Mouse (Mus musculus) embryonic facial prominence, embryonic 14.5 days (tissue): ENCODE measurements around the gene Zdhhc18. TPM values are rescaled to one million over a fixed set of nuclear protein-coding genes. Genes with fewer than 3 reads are reported as not detected.
A peak's percentile ranks its signal among the peaks of the same experiment; 100 is the strongest.

Source experiments
- ATAC-seq: fragments of 200-750 bp; cut with Nextera tagmentation; 2 replicates; pipeline ENCODE4 v1.8.0; 2017; ENCODE audit warnings: low read depth, moderate number of reproducible peaks, moderate TSS enrichment
- DNase-seq: peaks from one replicate; pipeline ENCODE4 v3.0.0-alpha.2; 2015; ENCODE audit warnings: low spot score
- H3K27ac ChIP-seq: fragments of 300-500 bp; sonication (generic); replicated peaks from 2 replicates; pipeline ENCODE4 v1.5.1; 2014; ENCODE audit warnings: low read depth, mild to moderate bottlenecking, low read length, moderate library complexity
- H3K27me3 ChIP-seq: fragments of 300-500 bp; sonication (generic); replicated peaks from 2 replicates; pipeline ENCODE4 v1.6.1; 2014; ENCODE audit warnings: low read length; ENCODE audit not compliant: control insufficient read depth, insufficient read depth
- H3K36me3 ChIP-seq: fragments of 300-500 bp; sonication (generic); 2 replicates; pipeline ENCODE4 v1.6.1; 2014; ENCODE audit warnings: low read length, mixed read lengths; ENCODE audit not compliant: control insufficient read depth, insufficient read depth
- H3K4me1 ChIP-seq: fragments of 300-500 bp; sonication (generic); 2 replicates; pipeline ENCODE4 v1.6.1; 2014; ENCODE audit warnings: antibody characterized with exemption, low read length; ENCODE audit not compliant: control insufficient read depth, insufficient read depth
- H3K4me2 ChIP-seq: fragments of 300-500 bp; sonication (generic); 2 replicates; pipeline ENCODE4 v1.6.1; 2014; ENCODE audit warnings: low read depth, mild to moderate bottlenecking, low read length, moderate library complexity, mixed read lengths
- H3K4me3 ChIP-seq: fragments of 300-500 bp; sonication (generic); 2 replicates; pipeline ENCODE4 v1.5.1; 2014; ENCODE audit warnings: low read depth, mild to moderate bottlenecking, low read length
- H3K9ac ChIP-seq: fragments of 300-500 bp; sonication (generic); 2 replicates; pipeline ENCODE4 v1.6.1; 2014; ENCODE audit warnings: low read depth, mild to moderate bottlenecking, low read length, moderate library complexity, mixed read lengths
- H3K9me3 ChIP-seq: fragments of 300-500 bp; sonication (generic); 2 replicates; pipeline ENCODE4 v1.6.1; 2016; ENCODE audit warnings: low read length; ENCODE audit not compliant: control insufficient read depth
- WGBS: fragments of 180-500 bp; shearing (Covaris S2); extraction: QIAGEN DNeasy Blood & Tissue Kit; methylation state at CpG from one replicate; pipeline ENCODE4 v1.1.7; 2014; 5-methylcytosine and 5-hydroxymethylcytosine counted together
- polyA plus RNA-seq: library from polyadenylated mRNA; unstranded; fragments of >200 nt; fragmentation: Nextera tagmentation; extraction: Ambion mirVana; gene quantifications from 2 replicates; pipeline ENCODE4 v1.2.1, GENCODE M21; 2014

The Zdhhc18 gene
- polyA plus RNA-seq, 1 experiment from 2014 or later, result 2.1 TPM

DNA sequence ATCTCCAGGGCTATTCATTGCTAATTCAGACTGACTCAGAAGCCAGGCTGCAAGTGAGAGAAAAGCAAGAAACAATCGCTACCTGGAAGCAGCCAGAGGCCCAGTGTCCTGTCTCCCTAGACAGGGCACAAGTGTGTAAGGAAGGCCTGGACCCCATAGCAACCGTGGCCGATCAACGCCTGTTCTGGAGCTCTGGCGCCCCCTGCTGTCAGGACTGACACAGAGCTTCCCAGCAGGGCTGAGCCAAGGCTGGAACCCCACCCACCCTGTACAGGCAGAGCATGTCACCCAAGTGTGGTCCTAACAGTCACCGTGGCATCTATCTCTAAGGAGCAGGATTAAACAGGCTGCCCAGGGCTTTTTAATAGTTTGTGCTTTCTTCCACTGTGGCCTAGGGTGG lies 40.2 kb downstream of the Zdhhc18 start:
- peaks cover 83% of the 10 kb centered on the region for H3K36me3 ChIP-seq
- DNase-seq, result peak; percentile 76
- H3K27ac ChIP-seq, result no peak overlapping the region
- no peak overlapping the region for H3K4me3 ChIP-seq
- H3K9ac ChIP-seq, result no peak overlapping the region
- no peak overlapping the region for H3K4me2 ChIP-seq
- 0 out of 2 replicates have a peak, but pooled peaks have one; percentile 58 for ATAC-seq
- H3K9me3 ChIP-seq, result peaks cover 10% of the 10 kb centered on the region
- H3K4me1 ChIP-seq, result no peaks in the 10 kb centered on the region
- H3K27me3 ChIP-seq, result no peaks in the 10 kb centered on the region
- WGBS, result 20% methylated on average over 6 of the region's 6 CpGs

DNA sequence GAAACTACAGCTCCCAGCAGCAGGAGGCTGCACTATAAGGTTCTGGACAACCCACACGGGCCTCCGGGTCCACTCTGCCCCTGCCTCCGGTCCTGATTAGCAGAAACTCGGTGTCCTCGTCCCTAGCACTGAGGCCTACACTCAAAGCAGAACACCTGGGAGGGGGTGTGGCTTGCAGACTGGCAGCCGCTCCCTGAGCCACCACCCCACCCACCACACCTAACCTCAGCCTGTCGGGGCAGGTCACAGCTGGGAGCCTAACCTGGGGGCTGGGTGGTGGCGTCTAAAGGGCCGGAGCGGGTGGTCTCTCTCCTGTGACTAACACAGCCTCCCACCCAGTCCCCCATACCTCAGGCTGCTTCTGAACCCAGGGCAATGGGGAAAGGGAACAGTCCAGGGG lies 42.7 kb downstream of the Zdhhc18 start:
- Histone ChIP-seq H3K4me3 (no peak overlapping the region), H3K27me3 (peaks cover 5% of the 10 kb centered on the region), H3K4me2 (no peak overlapping the region), H3K9ac (no peak overlapping the region), H3K36me3 (peaks cover 73% of the 10 kb centered on the region), H3K27ac (peak overlapping the region; percentile 83), H3K9me3 (peaks cover 5% of the 10 kb centered on the region), H3K4me1 (no peaks in the 10 kb centered on the region)
- no peak for ATAC-seq
- DNase-seq, result peak; percentile 45
- 77% methylated on average over 10 of the region's 10 CpGs for WGBS

DNA sequence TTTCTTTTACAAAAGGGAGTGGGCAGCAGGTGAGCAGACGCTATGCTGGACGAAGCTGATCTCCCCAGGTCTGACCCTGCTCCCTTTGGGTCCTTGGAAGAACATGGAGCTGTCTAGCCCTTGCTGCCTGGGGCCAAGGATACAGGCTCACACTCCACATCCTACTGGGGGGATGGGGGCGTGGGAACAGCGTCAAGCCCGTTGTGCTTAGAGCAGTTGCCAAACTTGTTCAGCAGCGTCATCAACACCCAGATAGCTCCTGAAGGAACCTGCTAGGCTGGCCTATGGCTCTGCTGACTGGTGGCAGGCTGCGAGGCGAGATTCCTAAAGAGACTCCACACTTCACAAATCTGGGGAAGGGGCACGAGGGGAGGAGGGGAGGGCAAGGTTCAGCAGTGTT lies 44.6 kb downstream of the Zdhhc18 start:
- H3K9me3 ChIP-seq, result no peaks in the 10 kb centered on the region
- 36% methylated on average over 9 of the region's 9 CpGs for WGBS
- H3K4me1 ChIP-seq, result no peaks in the 10 kb centered on the region
- peak overlapping the region; percentile 83 for H3K27ac ChIP-seq
- peak overlapping the region; percentile 16; the same call in 1 of the 2 replicates for H3K9ac ChIP-seq
- peaks cover 55% of the 10 kb centered on the region; the same call in 1 of the 2 replicates for H3K36me3 ChIP-seq
- no peak overlapping the region for H3K4me3 ChIP-seq
- ATAC-seq, result peak; percentile 79
- 0 out of 2 replicates have a peak overlapping the region, but pooled peaks have one; percentile 15 for H3K4me2 ChIP-seq
- peaks cover 15% of the 10 kb centered on the region for H3K27me3 ChIP-seq
- peak; percentile 90 for DNase-seq

DNA sequence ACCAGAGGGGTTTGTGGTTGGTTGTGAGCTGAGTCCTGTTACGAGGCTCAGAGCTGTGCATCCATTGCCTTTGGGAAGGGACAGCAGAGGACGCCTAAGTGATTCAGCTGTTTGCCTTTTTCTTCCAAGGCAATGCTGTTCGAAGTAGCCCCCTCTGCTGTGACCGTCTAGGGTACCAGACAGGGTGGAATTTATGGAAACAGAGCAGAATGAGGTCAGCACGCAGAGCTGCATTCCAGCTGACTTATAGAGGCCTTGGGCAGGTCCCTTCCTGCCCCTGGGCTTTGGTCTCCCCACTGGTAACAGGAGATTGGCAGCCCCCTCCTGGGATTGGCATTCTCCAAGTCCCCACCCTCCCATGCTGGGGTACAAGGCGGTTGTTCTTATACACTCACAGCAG lies 45.1 kb downstream of the Zdhhc18 start:
- H3K27me3 ChIP-seq, result peaks cover 20% of the 10 kb centered on the region
- H3K4me2 ChIP-seq, result 0 out of 2 replicates have a peak overlapping the region, but pooled peaks have one; percentile 15
- H3K4me3 ChIP-seq, result no peak overlapping the region
- peaks cover 50% of the 10 kb centered on the region; the same call in 1 of the 2 replicates for H3K36me3 ChIP-seq
- no peaks in the 10 kb centered on the region for H3K4me1 ChIP-seq
- H3K9ac ChIP-seq, result no peak overlapping the region
- no peaks in the 10 kb centered on the region for H3K9me3 ChIP-seq
- DNase-seq (peak; percentile 82), ATAC-seq (peak; percentile 39; the same call in 1 of the 2 replicates)
- H3K27ac ChIP-seq, result peak overlapping the region; percentile 83
- 59% methylated on average over 6 of the region's 6 CpGs for WGBS

DNA sequence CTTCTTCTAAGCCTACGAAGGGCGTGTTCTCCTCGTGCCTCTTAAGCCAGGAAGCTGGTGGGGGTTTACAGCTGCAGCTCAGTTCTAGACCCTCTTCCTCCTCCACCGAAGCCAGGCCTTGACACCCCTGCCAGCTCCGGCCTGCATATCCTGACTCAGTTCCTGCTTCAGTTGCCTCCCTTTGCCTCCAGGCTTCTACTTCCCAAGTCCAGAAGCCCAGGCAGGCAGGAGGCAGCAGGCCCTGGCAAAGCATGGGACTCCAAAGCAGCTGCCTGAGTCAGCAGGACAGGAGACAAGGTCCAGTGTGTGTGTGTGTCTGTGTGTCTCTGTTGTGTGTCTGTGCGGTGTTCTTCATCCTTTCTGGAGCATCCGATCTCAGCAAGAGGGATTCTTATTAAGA lies 45.8 kb downstream of the Zdhhc18 start:
- 82% methylated on average over 7 of the region's 7 CpGs for WGBS
- H3K4me2 ChIP-seq, result no peak overlapping the region
- H3K4me3 ChIP-seq, result no peak overlapping the region
- no peak overlapping the region for H3K27ac ChIP-seq
- ATAC-seq (no peak), DNase-seq (no peak)
- peaks cover 45% of the 10 kb centered on the region; the same call in 1 of the 2 replicates for H3K36me3 ChIP-seq
- peaks cover 3% of the 10 kb centered on the region; the same call in 1 of the 2 replicates for H3K4me1 ChIP-seq
- peaks cover 24% of the 10 kb centered on the region for H3K27me3 ChIP-seq
- no peaks in the 10 kb centered on the region for H3K9me3 ChIP-seq
- H3K9ac ChIP-seq, result no peak overlapping the region

DNA sequence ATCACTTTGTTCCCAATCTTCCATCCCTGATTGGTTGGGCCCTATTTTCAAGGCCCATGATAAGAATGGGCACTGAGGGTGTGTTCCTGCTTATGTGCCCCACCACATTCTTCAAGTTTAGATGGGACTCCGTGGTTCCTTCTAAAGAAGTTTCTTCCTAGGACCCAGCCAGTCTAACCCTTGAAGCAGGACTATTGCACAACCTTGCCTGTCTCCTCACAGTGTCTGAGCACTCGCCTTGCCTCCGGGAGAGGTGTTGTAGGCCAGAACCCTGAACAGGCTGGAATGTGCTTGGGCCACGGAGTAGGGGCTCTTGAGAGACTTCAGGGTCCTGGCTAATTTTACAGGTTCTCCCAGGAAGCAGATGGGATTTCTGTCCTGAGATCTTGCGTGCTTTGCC lies 46.9 kb downstream of the Zdhhc18 start:
- Histone ChIP-seq H3K27me3 (peaks cover 35% of the 10 kb centered on the region), H3K27ac (no peak overlapping the region), H3K9ac (no peak overlapping the region)

DNA sequence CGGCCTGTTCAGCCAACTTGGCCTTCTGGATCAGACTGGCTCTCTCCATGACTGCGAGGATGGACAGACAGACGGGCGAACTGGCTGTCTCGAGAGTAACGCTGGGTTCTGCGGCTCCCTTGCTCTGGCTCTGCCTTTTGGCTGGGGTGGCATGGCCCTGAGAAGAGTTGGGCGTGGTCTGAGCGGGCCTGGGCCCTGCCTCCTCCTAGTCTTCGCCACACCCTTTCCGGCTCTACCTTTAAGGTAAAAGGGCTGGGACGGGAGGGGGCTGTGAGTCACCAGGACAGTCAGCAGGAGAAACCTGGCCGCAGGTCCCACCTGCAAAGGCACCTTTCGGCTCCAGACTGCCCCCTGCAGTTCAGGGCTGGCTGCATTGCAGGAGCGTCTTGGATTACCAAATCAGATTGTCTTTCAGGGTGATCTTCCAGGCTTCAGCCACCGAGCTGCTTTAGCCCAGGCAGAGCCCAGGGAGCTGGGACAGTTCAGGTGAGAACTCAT lies 48.2 kb downstream of the Zdhhc18 start, which contains the start of gene Sfn:
Gene Sfn (minus strand): TSS at position 448 of the 498 bp plus-strand sequence.
- 3% methylated on average over 16 of the region's 16 CpGs for WGBS
- ATAC-seq, result peak; percentile 30
- H3K27ac ChIP-seq, result peak within 1 kb of the TSS; percentile 6; the same call in 1 of the 2 replicates
- peaks cover 37% of the 10 kb centered on the region for H3K27me3 ChIP-seq
- no peaks in the 10 kb centered on the region for H3K9me3 ChIP-seq
- peak within 1 kb of the TSS; percentile 27 for H3K4me3 ChIP-seq
- peaks cover 29% of the 10 kb centered on the region; the same call in 1 of the 2 replicates for H3K36me3 ChIP-seq
- H3K4me1 ChIP-seq, result peaks cover 7% of the 10 kb centered on the region; the same call in 1 of the 2 replicates
- H3K9ac ChIP-seq, result peak within 1 kb of the TSS; percentile 11; the same call in 1 of the 2 replicates
- DNase-seq, result peak; percentile 90
- peak within 1 kb of the TSS; percentile 10 for H3K4me2 ChIP-seq

More for the DNA sequence above, 46.9 kb downstream of the Zdhhc18 start:
- H3K9me3 ChIP-seq, result no peaks in the 10 kb centered on the region
- peaks cover 7% of the 10 kb centered on the region; the same call in 1 of the 2 replicates for H3K4me1 ChIP-seq
- H3K4me2 ChIP-seq, result no peak overlapping the region
- H3K4me3 ChIP-seq, result no peak overlapping the region
- peaks cover 37% of the 10 kb centered on the region; the same call in 1 of the 2 replicates for H3K36me3 ChIP-seq
- WGBS, result 87% methylated on average over 5 of the region's 5 CpGs
- DNase-seq (no peak), ATAC-seq (no peak)

DNA sequence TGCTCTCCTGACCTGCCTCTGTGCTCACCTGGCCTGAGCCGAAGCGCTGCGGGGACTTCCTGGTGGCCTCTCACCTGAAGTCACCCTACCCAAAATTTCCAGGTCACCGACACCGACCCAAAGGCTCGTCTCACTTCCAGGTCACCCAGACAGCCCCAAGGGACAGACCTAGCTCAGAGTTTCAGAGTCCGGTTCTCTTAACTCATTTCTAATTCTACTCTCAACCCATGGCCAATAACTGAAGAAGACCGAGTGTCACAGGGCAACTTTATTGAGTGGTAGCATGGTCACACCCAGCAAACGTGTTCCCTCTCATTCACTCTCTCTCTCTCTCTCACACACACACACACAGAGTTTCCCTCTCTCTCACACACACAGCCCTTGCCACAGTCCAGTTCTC lies 49.6 kb downstream of the Zdhhc18 start:
- peak overlapping the region; percentile 83 for H3K4me2 ChIP-seq
- ATAC-seq, result no peak
- no peak for DNase-seq
- H3K4me1 ChIP-seq, result peaks cover 7% of the 10 kb centered on the region; the same call in 1 of the 2 replicates
- H3K36me3 ChIP-seq, result peaks cover 15% of the 10 kb centered on the region; the same call in 1 of the 2 replicates
- peak overlapping the region; percentile 57 for H3K27ac ChIP-seq
- WGBS, result 13% methylated on average over 9 of the region's 9 CpGs
- H3K9me3 ChIP-seq, result no peaks in the 10 kb centered on the region
- peak overlapping the region; percentile 55 for H3K4me3 ChIP-seq
- peaks cover 37% of the 10 kb centered on the region for H3K27me3 ChIP-seq
- H3K9ac ChIP-seq, result peak overlapping the region; percentile 55
